In genomic region chr10:9272243-9272642, GRCm38 (mm10) we compare ENCODE assay signal across 8 mouse cellular contexts.
A peak's percentile ranks its signal among the peaks of the same experiment; 100 is the strongest.
DNase-seq lines count a peak whose midpoint lies in the region; ATAC-seq and TF ChIP-seq lines count a peak whose summit lies in the region.

No protein-coding gene starts in this region.

- WGBS in forebrain, embryonic 11.5 days, result 42% methylated on average over 5 of the region's 5 CpGs
- 18% methylated on average over 5 of the region's 5 CpGs for WGBS in hindbrain, embryonic 13.5 days
- WGBS in kidney, embryonic 16.5 days, result 59% methylated on average over 5 of the region's 5 CpGs

- intact Hi-C loops in gastrocnemius, adult 2 months (cut with DNase I), result no loop called here

- peak overlapping the region; percentile 34; the same call in 1 of the 2 replicates for H3K27ac ChIP-seq in forebrain, embryonic 11.5 days (ENCODE audit: low read depth, low read length)
- H3K27ac ChIP-seq in hindbrain, embryonic 13.5 days, result peak overlapping the region; percentile 78
- H3K27ac ChIP-seq in gastrocnemius, adult 2 months, result no peak overlapping the region
- H3K27ac ChIP-seq in kidney, embryonic 16.5 days (ENCODE audit: low read length), result no peak overlapping the region

- no peaks in the 10 kb centered on the region for H3K4me1 ChIP-seq in forebrain, embryonic 11.5 days (replicated peaks; ENCODE audit: control insufficient read depth, insufficient read depth, low read length)
- peaks cover 22% of the 10 kb centered on the region for H3K4me1 ChIP-seq in hindbrain, embryonic 13.5 days (replicated peaks)
- H3K4me1 ChIP-seq in kidney, embryonic 16.5 days (ENCODE audit: insufficient read depth, low read length), result no peaks in the 10 kb centered on the region

- ATAC-seq in forebrain, embryonic 11.5 days (replicated peaks; ENCODE audit: low FRiP score), result peak; percentile 90
- peak; percentile 88 for ATAC-seq in hindbrain, embryonic 13.5 days (ENCODE audit: low FRiP score)
- no peak for ATAC-seq in kidney, embryonic 16.5 days (ENCODE audit: low FRiP score, low TSS enrichment)

- no peaks in the 10 kb centered on the region for H3K27me3 ChIP-seq in forebrain, embryonic 11.5 days (ENCODE audit: control insufficient read depth, insufficient read depth, low read length)
- H3K27me3 ChIP-seq in hindbrain, embryonic 13.5 days, result 0 out of 2 replicates have a peak, but pooled peaks cover 3% of the 10 kb centered on the region
- no peaks in the 10 kb centered on the region for H3K27me3 ChIP-seq in kidney, embryonic 16.5 days (ENCODE audit: insufficient read depth, low read length)

- no peak overlapping the region for H3K4me3 ChIP-seq in forebrain, embryonic 11.5 days (ENCODE audit: low read depth, low read length)
- no peak overlapping the region for H3K4me3 ChIP-seq in hindbrain, embryonic 13.5 days
- H3K4me3 ChIP-seq in gastrocnemius, adult 2 months, result no peak overlapping the region
- no peak overlapping the region for H3K4me3 ChIP-seq in kidney, embryonic 16.5 days (ENCODE audit: low read length)

- no peak overlapping the region for H3K4me2 ChIP-seq in forebrain, embryonic 11.5 days (ENCODE audit: low read depth, low read length, severe bottlenecking)
- H3K4me2 ChIP-seq in hindbrain, embryonic 13.5 days, result peak overlapping the region; percentile 17; the same call in 1 of the 2 replicates
- no peak overlapping the region for H3K4me2 ChIP-seq in kidney, embryonic 16.5 days (replicated peaks; ENCODE audit: low read depth, low read length)

- TF ChIP-seq CTCF in gastrocnemius, adult 2 months (IDR thresholded peaks at IDR 0.05), result no peak

- DNase-seq in layer of hippocampus, adult 9-11 months, result peak; percentile 5
- no peak for DNase-seq in layer of hippocampus, postnatal 25 days (ENCODE audit: extremely low spot score in 1 of 2, low spot score in 1 of 2)
- DNase-seq in forebrain, embryonic 11.5 days (ENCODE audit: low spot score), result no peak
- DNase-seq in neural tube, embryonic 10.5 days (ENCODE audit: extremely low spot score, low spot score), result peak; percentile 23
- no peak for DNase-seq in gastrocnemius, adult 2 months
- DNase-seq in adrenal gland, adult 2 months, result no peak

- H3K9me3 ChIP-seq in forebrain, embryonic 11.5 days (ENCODE audit: control insufficient read depth, low read length), result no peaks in the 10 kb centered on the region
- H3K9me3 ChIP-seq in hindbrain, embryonic 13.5 days, result no peaks in the 10 kb centered on the region
- H3K9me3 ChIP-seq in kidney, embryonic 16.5 days (ENCODE audit: low read length), result no peaks in the 10 kb centered on the region

- H3K9ac ChIP-seq in forebrain, embryonic 11.5 days (ENCODE audit: low read length), result no peak overlapping the region
- H3K9ac ChIP-seq in hindbrain, embryonic 13.5 days, result no peak overlapping the region
- H3K9ac ChIP-seq in kidney, embryonic 16.5 days (replicated peaks; ENCODE audit: low read length), result no peak overlapping the region

- H3K36me3 ChIP-seq in forebrain, embryonic 11.5 days (ENCODE audit: control insufficient read depth, insufficient read depth, low read length), result no peaks in the 10 kb centered on the region
- no peaks in the 10 kb centered on the region for H3K36me3 ChIP-seq in hindbrain, embryonic 13.5 days
- H3K36me3 ChIP-seq in kidney, embryonic 16.5 days (ENCODE audit: insufficient read depth, low read length), result no peaks in the 10 kb centered on the region

Comparison
In these comparisons a context has a peak if more than half of its experiments do, and no peak if none do; other contexts are left out.
1. DNase-seq: peak in layer of hippocampus, adult 9-11 months (single experiment) and neural tube, embryonic 10.5 days (single experiment); none in layer of hippocampus, postnatal 25 days (0 of 2), forebrain, embryonic 11.5 days (single experiment), gastrocnemius, adult 2 months (single experiment) and adrenal gland, adult 2 months (single experiment).
2. H3K27ac ChIP-seq: peak in forebrain, embryonic 11.5 days (single experiment) and hindbrain, embryonic 13.5 days (single experiment); none in gastrocnemius, adult 2 months (single experiment) and kidney, embryonic 16.5 days (single experiment).